Comparison of ENCODE assay signal across 7 mouse cellular contexts in the genomic region with DNA sequence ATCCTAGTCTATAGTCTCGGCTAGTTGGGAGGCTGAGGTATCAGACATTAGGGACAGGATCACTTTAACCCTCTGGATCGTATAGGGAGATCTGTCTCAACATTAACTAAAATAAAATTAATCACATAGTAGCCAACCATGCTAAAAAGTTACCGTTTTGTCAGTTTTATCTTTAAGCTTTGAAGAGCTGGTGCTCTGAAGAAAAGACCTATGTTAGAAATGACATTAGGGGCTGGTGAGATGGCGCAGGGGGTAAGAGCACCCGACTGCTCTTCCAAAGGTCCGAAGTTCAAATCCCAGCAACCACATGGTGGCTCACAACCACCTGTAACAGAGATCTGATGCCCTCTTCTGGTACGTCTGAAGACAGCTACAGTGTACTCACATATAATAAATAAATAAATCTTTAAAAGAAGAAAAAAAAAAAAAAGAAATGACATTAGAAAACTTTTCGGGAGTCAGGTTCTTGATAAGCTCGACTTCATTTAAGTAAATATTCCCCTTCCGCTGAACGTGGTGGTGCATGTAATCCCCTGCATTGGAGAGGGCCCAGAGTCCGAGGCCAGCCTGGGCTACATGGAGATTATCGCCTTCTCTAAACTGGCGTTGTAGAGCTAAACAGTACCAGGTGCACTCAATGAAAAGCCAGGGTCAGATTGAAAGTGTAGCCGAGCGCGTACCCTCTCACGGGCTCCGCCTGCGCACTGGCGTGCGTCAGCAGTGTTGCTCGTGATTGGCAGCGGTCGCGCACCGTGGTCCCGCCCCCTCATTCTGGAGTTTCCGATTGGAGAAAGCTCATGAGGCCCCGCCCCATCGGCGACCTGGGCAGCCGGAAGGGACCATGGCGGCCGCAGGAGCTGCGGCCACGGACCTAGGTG. TPM values are rescaled to one million over a fixed set of nuclear protein-coding genes. Genes with fewer than 3 reads are reported as not detected.
A peak's percentile ranks its signal among the peaks of the same experiment; 100 is the strongest.
DNase-seq lines count a peak whose midpoint lies in the region; ATAC-seq and TF ChIP-seq lines count a peak whose summit lies in the region.

A gene (plus strand): TSS at position 782 of the 878 bp plus-strand sequence.

- H3K4me1 ChIP-seq in embryonic facial prominence, embryonic 12.5 days = peaks cover 19% of the 10 kb centered on the region
- peaks cover 9% of the 10 kb centered on the region; the same call in 1 of the 2 replicates for H3K4me1 ChIP-seq in kidney, adult 2 months (ENCODE audit: control insufficient read depth, insufficient read depth, low read length)
- peaks cover 18% of the 10 kb centered on the region for H3K4me1 ChIP-seq in limb, embryonic 12.5 days (replicated peaks)
- H3K4me1 ChIP-seq in midbrain, embryonic 15.5 days = peaks cover 13% of the 10 kb centered on the region
- H3K4me1 ChIP-seq in spleen, adult 2 months (ENCODE audit: control insufficient read depth, insufficient read depth, insufficient read length) = peaks cover 6% of the 10 kb centered on the region; the same call in 1 of the 2 replicates

- H3K27ac ChIP-seq in embryonic facial prominence, embryonic 12.5 days = peak within 1 kb of the TSS; percentile 36
- peak within 1 kb of the TSS; percentile 34; the same call in 1 of the 2 replicates for H3K27ac ChIP-seq in kidney, adult 2 months (ENCODE audit: insufficient read depth, low read depth, low read length)
- H3K27ac ChIP-seq in limb, embryonic 12.5 days = no peak within 1 kb of the TSS
- peak within 1 kb of the TSS; percentile 68 for H3K27ac ChIP-seq in midbrain, embryonic 15.5 days
- H3K27ac ChIP-seq in spleen, adult 2 months (ENCODE audit: insufficient read depth, low read length) = peak within 1 kb of the TSS; percentile 53

- no peaks in the 10 kb centered on the region for H3K9me3 ChIP-seq in embryonic facial prominence, embryonic 12.5 days
- H3K9me3 ChIP-seq in limb, embryonic 12.5 days = no peaks in the 10 kb centered on the region
- no peaks in the 10 kb centered on the region for H3K9me3 ChIP-seq in midbrain, embryonic 15.5 days

- peak within 1 kb of the TSS; percentile 90 for H3K4me2 ChIP-seq in embryonic facial prominence, embryonic 12.5 days (replicated peaks)
- H3K4me2 ChIP-seq in limb, embryonic 12.5 days = peak within 1 kb of the TSS; percentile 89
- peak within 1 kb of the TSS; percentile 88 for H3K4me2 ChIP-seq in midbrain, embryonic 15.5 days

- 13% methylated on average over 37 of the region's 37 CpGs for WGBS in embryonic facial prominence, embryonic 12.5 days
- WGBS in kidney, adult 2 months = 9% methylated on average over 37 of the region's 37 CpGs
- WGBS in limb, embryonic 12.5 days = 14% methylated on average over 37 of the region's 37 CpGs
- WGBS in midbrain, embryonic 15.5 days = 13% methylated on average over 37 of the region's 37 CpGs
- 10% methylated on average over 37 of the region's 37 CpGs for WGBS in spleen, adult 2 months

- no peaks in the 10 kb centered on the region for H3K27me3 ChIP-seq in embryonic facial prominence, embryonic 12.5 days
- H3K27me3 ChIP-seq in kidney, adult 2 months (replicated peaks; ENCODE audit: control insufficient read depth, insufficient read depth, low read length) = no peaks in the 10 kb centered on the region
- H3K27me3 ChIP-seq in limb, embryonic 12.5 days = no peaks in the 10 kb centered on the region
- no peaks in the 10 kb centered on the region for H3K27me3 ChIP-seq in midbrain, embryonic 15.5 days (replicated peaks)
- no peaks in the 10 kb centered on the region for H3K27me3 ChIP-seq in spleen, adult 2 months (ENCODE audit: control insufficient read depth, insufficient read depth, low read length)

- peak; percentile 7 for TF ChIP-seq POLR2A in kidney, adult 2 months (IDR thresholded peaks at IDR 0.05; ENCODE audit: low read depth, low read length)
- peak; percentile 52 for TF ChIP-seq POLR2A in spleen, adult 2 months (IDR thresholded peaks at IDR 0.05; ENCODE audit: low read depth, low read length)

- peaks cover 11% of the 10 kb centered on the region; the same call in 1 of the 2 replicates for H3K36me3 ChIP-seq in embryonic facial prominence, embryonic 12.5 days
- H3K36me3 ChIP-seq in kidney, adult 2 months (ENCODE audit: control insufficient read depth, insufficient read depth, low read length) = no peaks in the 10 kb centered on the region
- peaks cover 18% of the 10 kb centered on the region for H3K36me3 ChIP-seq in limb, embryonic 12.5 days
- H3K36me3 ChIP-seq in midbrain, embryonic 15.5 days (replicated peaks) = 0 out of 2 replicates have a peak, but pooled peaks cover 3% of the 10 kb centered on the region
- H3K36me3 ChIP-seq in spleen, adult 2 months (ENCODE audit: control insufficient read depth, insufficient read depth, low read length) = no peaks in the 10 kb centered on the region; the same call in 1 of the 2 replicates

- no peak for TF ChIP-seq CTCF in kidney, adult 2 months (conservative IDR thresholded peaks at IDR 0.05; ENCODE audit: insufficient read depth, insufficient read length, low read depth, low read length)
- no peak for TF ChIP-seq CTCF in spleen, adult 2 months (IDR thresholded peaks at IDR 0.05; ENCODE audit: extremely low read depth, insufficient read depth, insufficient read length, insufficient replicate concordance)

- ATAC-seq in embryonic facial prominence, embryonic 12.5 days (ENCODE audit: insufficient number of reproducible peaks, insufficient read depth, low FRiP score, low TSS enrichment) = peak; percentile 90
- peak; percentile 95 for ATAC-seq in limb, embryonic 12.5 days (ENCODE audit: insufficient number of reproducible peaks, insufficient read depth, low FRiP score, low TSS enrichment, low read depth)
- peak; percentile 97 for ATAC-seq in midbrain, embryonic 15.5 days (replicated peaks)

- H3K9ac ChIP-seq in embryonic facial prominence, embryonic 12.5 days = peak within 1 kb of the TSS; percentile 81
- H3K9ac ChIP-seq in limb, embryonic 12.5 days (replicated peaks) = peak within 1 kb of the TSS; percentile 81
- H3K9ac ChIP-seq in midbrain, embryonic 15.5 days = peak within 1 kb of the TSS; percentile 84

- DNase-seq in adrenal gland, postnatal 25 days = peak; percentile 97
- peak; percentile 98 for DNase-seq in heart, adult 18-20 months
- DNase-seq in kidney, adult 2 months = peak; percentile 99
- DNase-seq in spleen, adult 2 months (ENCODE audit: low read depth in 1 of 2, low spot score in 2 of 2) = peak; percentile 83 to 97

- H3K4me3 ChIP-seq in embryonic facial prominence, embryonic 12.5 days = peak within 1 kb of the TSS; percentile 89
- H3K4me3 ChIP-seq in kidney, adult 2 months (ENCODE audit: insufficient read depth, low read depth, low read length) = peak within 1 kb of the TSS; percentile 83
- H3K4me3 ChIP-seq in limb, embryonic 12.5 days (replicated peaks) = peak within 1 kb of the TSS; percentile 89
- peak within 1 kb of the TSS; percentile 96 for H3K4me3 ChIP-seq in midbrain, embryonic 15.5 days
- H3K4me3 ChIP-seq in spleen, adult 2 months (ENCODE audit: extremely low read depth, insufficient read depth, insufficient read length) = peak within 1 kb of the TSS; percentile 75

RNA-seq across cellular contexts. Expression of the gene that starts here (rescaled TPM):
- total RNA-seq in adrenal gland, postnatal 25 days (2021) = 57.0 and 63.2 TPM in 2 replicates
- polyA plus RNA-seq in embryonic facial prominence, embryonic 12.5 days (2016; fragmentation: Nextera tagmentation; extraction: Ambion mirVana) = 71.1 and 74.3 TPM in 2 replicates
- 10 to 100 TPM; 24.6 to 26.7 TPM for total RNA-seq in heart, adult 18-20 months (2021)
- 69.1 and 79.1 TPM in 2 replicates for polyA plus RNA-seq in kidney, adult 2 months (2012; rRNA removed)
- polyA plus RNA-seq in limb, embryonic 12.5 days (2016; fragmentation: Nextera tagmentation; extraction: Ambion mirVana) = 68.8 and 72.5 TPM in 2 replicates
- 71.5 and 76.6 TPM in 2 replicates for polyA plus RNA-seq in midbrain, embryonic 15.5 days (2015; fragmentation: Nextera tagmentation; extraction: Ambion mirVana)
- 66.7 and 81.9 TPM in 2 replicates for polyA plus RNA-seq in spleen, adult 2 months (2012; rRNA removed)
